17 mouse cellular contexts compared by ENCODE assay signal in the genomic region with DNA sequence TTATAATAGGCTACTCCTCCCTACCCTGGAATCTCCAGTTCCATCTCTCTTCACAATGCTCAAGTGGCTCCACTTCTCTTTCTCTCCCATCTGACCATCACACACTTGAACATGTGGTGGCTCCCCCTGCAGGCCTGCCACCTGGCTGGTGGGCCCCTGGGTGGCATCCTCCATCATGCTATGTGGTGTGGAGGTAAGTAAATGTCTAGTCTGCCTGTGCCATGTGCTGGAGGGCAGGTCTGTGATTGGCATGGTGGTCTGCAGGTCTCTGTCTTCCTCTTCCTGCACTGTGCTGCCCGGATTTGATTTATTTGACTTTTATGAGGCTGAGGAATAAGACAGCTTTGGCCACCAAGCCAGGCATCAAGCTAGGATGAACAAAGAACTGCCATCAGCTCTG.
"Had no signal": no experiment of that assay in that cellular context is flagged by ENCODE, and none has a peak within 500 bp of the region (broad histone marks: within the 10 kb centered on the region; RNA-seq: fewer than 3 reads in every experiment).

No protein-coding gene starts in this region.

- H3K27me3 ChIP-seq: neural tube, embryonic 12.5 days; neural tube, embryonic 13.5 days; neural tube, embryonic 15.5 days; stomach, embryonic 15.5 days had no signal

- H3K27ac ChIP-seq: neural tube, embryonic 12.5 days; neural tube, embryonic 13.5 days; neural tube, embryonic 15.5 days; stomach, postnatal 0 days had no signal

- H3K36me3 ChIP-seq: neural tube, embryonic 12.5 days; neural tube, embryonic 13.5 days; neural tube, embryonic 15.5 days; stomach, embryonic 15.5 days had no signal

- H3K9me3 ChIP-seq: neural tube, embryonic 12.5 days; neural tube, embryonic 13.5 days; neural tube, embryonic 15.5 days; stomach, embryonic 15.5 days had no signal

- H3K4me3 ChIP-seq: neural tube, embryonic 12.5 days; neural tube, embryonic 13.5 days; neural tube, embryonic 15.5 days; stomach, embryonic 15.5 days had no signal

- H3K4me1 ChIP-seq: neural tube, embryonic 12.5 days; neural tube, embryonic 13.5 days; neural tube, embryonic 15.5 days; stomach, embryonic 15.5 days had no signal

- DNase-seq: retina, postnatal 1 day; right cerebral cortex, adult 18-20 months; right cerebral cortex, postnatal 14 days; right cerebral cortex, postnatal 25 days; right cerebral cortex, postnatal 4 days; spleen, adult 18-20 months; thymus, adult 18-20 months; thymus, adult 2 months; thymus, postnatal 14 days; thymus, postnatal 25 days; thymus, postnatal 36 days; thymus, postnatal 4 days had no signal
